Mouse (Mus musculus): Measurements from ENCODE around the gene Usp3.
A peak's percentile ranks its signal among the peaks of the same experiment; 100 is the strongest.

Usp3 gene

DNA sequence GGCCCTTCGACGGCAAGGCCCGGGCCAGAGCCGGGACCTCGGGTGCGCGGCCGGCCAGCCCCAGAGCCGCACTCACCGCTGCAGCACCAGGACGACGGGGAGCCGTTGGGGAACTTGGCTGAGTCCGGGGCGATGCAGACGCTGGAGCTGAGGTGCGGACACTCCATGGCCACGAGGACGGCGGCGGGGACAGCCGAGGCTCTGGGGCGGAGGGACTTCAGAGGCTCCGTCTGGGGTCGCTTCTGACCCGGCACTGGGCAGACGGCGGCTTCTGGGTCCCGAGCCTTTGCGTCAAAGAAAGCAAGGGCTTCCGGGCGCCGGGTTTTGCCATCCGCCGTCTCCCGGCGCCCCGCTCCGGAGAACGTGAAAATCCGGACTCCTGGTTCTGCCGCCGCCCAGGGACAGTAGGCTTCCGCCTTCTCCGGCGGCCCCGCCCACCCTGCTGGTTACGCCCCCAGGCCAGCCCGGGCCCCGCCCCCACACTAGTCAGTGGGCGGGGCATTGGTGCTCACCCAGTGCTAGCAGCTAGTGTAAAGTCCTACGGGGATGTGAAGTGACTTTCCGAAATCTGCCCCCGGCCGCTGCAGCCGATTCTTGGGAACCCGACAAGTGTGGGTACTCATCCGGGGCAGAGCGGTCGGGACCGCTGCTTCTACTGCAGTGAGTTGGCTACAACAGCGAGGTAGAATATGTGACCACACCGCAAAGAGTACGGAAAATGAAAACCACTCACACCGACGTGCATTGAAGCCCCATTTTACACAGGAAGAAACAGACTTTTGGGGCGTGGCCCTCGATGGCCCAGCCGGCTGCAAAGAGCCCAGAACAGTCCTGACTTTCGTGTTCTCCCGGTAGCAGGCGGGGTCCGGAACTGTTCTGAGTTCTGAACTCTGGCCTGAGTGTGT is at the start of gene Usp3:
Usp3 (minus strand) TSS at position 435 of the 905 bp plus-strand sequence.
- DNase-seq = peak; percentile 95

GRCm38 (mm10) chr9:66640491-66640890 is 47.5 kb upstream of the Usp3 start:
- no peak for DNase-seq

- DNase-seq = no peak
Measured at GRCm38 (mm10) chr9:66639626-66640025, 46.7 kb upstream of the Usp3 start.

- no peak for DNase-seq
Measured at GRCm38 (mm10) chr9:66632441-66632840, 39.5 kb upstream of the Usp3 start.

GRCm38 (mm10) chr9:66630931-66631330 is 38.0 kb upstream of the Usp3 start:
- peak; percentile 25 for DNase-seq

DNA sequence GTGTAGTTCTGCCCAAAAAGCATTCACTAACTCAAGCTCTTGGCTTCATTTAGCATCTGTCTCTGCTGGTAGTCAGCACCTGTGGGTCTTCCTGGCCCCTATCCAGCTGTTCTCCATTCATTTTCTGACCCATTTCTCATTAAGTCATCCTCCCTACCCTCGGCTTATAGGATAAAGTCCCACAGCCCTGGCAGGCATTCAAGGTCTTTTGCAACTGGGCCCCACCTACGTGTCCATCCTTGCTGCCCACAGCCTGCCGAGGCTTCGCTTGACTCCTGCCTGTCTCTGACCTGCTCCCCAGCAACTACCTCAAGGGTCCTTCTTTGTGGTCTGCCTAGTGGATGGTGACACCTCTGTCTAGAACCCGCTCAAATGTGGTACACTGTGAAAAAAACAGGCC is 33.7 kb upstream of the Usp3 start:
- DNase-seq = peak; percentile 55

GRCm38 (mm10) chr9:66625974-66626530 is 33.1 kb upstream of the Usp3 start:
- peak; percentile 74 for DNase-seq

DNA sequence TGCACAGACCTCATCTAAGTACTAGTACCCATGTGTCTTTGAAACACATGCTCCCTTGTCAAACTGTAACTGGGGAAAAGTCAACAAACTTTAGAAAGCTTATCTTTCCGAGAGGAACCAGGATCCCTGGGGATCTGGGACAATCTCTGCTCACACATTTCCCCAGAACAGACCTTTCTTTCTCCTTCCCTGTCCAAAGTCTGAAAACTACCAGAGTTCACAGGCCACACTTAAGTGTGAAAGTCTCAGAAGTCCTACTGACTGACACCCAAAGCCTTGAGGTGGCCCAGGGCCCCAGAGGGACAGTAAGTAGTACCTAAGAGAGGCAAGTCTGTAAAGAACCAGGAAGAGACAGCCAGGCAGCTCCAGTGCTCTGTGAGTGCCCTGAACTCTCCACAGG is 31.9 kb upstream of the Usp3 start:
- no peak for DNase-seq

DNA sequence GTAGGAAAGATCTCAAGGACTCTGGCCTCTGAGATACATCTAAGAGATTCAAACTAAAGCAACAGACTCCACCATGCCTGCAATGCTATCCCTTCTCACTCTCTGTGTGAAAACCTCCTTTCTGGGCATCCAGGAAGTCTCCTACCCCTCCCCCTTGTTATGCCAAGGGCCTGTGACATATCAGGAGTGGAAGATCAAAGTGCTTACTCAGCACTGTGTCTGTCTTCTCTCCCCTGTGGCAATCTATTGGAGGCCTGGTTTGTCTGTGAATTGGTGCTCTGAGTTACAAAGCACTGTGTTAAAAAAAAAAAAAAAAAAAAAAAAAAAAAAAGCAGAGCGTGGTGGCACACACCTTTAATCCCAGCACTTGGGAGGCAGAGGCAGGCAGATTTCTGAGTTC is 30.7 kb upstream of the Usp3 start:
- DNase-seq = no peak

DNA sequence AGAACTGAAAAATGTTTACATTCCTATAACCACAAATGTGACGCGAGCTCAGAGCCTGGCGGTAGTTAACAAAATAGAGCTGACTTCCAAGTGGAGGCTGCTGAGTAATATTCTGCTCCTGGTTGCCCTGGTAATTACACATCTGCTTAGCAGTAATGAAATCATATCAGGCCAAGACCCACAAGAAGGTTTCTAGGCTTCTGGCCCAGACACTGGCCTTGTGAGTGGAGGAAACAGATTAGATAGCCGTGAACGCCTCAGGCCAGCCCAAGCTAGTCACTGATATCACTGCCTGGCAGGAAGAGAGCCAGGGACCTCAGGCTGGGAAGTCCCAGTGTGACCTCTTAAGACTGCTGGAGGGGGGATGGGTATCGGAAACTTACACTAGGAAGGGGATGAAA is 27.6 kb upstream of the Usp3 start:
- peak; percentile 80 for DNase-seq

GRCm38 (mm10) chr9:66620055-66620454 is 27.1 kb upstream of the Usp3 start:
- DNase-seq = no peak

DNA sequence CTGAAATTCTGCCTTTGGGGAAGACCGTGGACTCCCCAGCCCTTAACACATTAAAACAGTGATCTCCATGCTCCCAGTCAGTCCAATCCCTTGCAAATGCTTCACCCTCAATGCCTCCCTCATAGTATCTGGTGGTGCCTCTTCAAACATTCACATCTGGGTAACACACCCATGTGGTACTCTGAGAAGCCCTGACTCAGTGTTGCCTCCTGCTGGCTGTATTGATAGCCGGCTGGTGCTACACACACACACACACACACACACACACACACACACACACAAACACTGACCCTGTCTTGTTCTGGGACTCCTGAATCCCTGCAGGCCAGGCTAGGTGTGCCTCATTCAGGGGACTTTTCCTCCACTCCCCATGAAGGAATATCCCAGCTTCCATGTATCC is 24.9 kb upstream of the Usp3 start:
- no peak for DNase-seq

DNA sequence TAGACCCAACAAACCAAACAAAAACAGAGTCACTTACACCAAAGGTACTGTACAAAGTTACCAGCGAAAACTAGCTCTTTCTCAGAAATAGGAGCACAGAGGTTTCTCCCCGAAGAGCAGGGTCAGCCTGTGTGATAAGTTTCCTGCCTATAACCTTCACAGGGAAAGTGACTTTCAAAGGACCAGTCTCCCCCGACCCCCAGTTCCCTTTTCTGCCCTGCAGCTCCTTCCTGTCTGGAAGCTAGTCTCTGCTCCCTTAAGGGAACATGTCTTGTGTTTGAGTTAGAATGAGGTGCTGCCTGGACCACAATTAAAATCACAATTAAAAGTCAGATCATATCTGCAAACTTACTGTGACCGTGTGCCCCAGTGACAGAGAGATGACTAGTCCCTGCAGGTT is 23.9 kb upstream of the Usp3 start:
- DNase-seq = no peak

DNA sequence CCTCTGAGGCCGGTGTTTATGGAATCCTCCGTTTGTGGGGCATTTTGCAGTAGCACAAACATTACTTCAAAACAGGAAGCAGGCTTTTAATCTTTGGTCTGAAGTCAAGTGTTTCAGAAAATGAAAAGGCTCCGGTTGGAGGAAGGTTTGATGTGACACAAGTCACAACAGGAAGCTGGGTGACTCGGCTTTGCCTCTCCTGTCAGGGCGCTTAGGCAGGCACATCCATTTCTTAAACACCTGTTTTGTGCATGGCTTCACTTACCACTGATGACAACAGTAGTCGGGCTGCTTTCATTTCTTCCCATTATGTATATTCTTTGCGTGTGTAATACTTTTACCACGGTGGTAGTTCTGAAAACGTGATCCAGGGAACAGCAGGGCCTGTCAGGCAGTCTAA is 22.2 kb upstream of the Usp3 start:
- DNase-seq = no peak

DNA sequence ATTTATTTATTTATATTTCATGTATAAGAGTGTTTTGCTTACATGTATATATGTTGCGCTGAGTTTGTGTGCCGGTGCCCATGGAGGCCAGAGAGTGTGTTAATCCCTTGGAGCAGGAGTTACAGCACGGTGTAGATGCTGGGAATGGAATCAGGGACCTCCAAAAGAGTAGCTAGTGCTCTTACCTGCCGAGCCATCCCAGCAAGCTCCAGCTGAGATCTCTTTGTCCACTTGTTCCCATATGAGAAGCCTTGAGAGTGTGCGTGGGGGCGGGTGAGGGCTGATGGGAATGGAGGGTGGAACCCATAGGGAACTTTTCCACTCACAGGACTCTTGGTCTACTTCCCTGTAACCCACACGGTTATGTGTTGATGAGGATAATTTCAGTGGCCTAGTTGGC is 21.6 kb upstream of the Usp3 start:
- no peak for DNase-seq

DNA sequence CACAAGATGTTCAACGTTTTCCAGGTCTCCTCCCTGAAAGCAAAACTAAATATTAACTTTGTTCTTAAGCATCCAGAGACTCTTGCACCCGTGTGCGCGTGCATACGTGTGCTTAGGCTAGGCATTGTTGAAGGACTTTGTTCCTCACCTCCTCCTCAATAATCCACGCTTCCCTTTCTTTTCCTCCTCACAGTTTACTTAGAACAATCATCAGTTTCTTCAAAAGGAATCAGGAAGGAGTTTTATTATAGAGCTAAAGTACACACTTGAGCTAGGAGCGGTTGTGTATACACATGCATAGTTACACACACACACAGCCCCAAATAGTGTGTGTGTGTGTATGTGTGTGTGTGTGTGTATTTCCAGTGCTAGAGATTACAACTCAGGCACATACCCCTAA is 20.7 kb upstream of the Usp3 start:
- no peak for DNase-seq

DNA sequence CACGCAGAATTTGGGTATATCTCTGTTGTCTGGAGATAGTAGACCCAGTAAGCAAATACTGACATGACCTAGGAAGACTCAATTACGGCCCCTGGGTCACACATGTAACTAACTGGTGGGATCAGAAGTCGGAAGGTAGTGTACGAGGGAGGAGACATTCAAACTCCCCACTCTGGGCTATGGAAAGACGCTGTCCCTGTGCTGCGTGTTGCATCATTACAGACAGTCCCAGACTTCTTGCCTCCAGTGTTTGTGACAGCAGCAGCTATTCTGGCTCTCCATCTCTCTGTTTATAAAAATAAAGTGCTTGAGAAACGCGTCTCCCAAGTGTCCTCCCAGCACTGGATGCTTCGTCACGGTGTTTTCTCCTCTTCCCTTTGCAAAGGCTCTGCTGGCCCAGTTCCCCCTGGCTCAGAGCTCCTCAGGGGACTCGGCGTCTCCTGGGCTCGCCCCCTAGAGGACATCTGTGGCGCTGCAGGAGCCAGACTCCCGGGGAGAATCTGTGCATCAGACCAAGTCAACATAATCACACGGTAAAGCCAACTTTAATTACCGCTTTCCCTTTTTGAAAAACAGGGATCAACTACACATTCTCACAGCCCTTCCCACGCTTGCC is 18.6 kb upstream of the Usp3 start:
- DNase-seq = peak; percentile 92

DNA sequence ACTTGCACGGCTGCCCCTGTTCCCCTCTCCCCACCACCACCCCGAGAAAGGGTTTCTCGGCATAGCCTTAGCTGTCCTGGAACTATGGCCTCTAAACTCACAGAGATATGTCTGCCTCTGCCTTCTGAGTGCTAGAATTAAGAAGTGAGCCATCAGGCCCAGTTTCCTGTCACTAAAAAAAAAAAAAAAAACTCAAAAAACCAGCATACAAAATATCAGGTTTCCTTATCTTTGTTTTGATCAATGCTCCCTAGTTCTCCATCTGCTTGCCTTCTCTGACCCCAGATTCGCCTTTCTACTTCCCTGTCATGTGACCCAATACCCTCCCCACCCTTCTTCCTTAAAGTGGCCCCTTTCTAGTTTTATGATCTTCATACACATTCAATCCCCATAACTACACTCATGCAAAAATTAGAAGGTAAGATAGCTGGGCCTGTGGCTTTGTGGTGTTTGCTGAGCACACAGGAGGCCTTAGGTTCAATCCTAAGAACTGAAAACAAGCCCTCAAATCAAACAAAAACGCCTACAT is 15.9 kb upstream of the Usp3 start:
- DNase-seq = no peak

DNA sequence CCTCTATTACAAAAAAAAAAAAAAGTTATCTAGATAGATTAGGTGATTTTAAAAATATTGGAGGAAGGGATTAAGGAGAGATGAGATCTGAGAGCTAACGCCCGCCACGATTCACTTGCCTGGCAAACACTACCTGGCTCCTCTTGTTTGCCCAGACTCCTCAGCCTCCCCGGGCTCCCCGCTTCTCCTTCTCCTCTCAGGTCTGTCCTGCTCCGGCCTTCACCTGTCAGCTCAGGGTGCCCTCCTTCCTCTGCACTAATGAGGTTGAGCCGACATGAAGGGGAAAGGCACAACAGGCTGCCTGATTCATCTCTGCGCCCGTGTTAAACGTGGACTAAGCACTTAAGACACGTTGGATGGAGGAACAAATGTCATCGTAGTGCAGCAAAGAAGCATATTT is 13.9 kb upstream of the Usp3 start:
- DNase-seq = no peak

DNA sequence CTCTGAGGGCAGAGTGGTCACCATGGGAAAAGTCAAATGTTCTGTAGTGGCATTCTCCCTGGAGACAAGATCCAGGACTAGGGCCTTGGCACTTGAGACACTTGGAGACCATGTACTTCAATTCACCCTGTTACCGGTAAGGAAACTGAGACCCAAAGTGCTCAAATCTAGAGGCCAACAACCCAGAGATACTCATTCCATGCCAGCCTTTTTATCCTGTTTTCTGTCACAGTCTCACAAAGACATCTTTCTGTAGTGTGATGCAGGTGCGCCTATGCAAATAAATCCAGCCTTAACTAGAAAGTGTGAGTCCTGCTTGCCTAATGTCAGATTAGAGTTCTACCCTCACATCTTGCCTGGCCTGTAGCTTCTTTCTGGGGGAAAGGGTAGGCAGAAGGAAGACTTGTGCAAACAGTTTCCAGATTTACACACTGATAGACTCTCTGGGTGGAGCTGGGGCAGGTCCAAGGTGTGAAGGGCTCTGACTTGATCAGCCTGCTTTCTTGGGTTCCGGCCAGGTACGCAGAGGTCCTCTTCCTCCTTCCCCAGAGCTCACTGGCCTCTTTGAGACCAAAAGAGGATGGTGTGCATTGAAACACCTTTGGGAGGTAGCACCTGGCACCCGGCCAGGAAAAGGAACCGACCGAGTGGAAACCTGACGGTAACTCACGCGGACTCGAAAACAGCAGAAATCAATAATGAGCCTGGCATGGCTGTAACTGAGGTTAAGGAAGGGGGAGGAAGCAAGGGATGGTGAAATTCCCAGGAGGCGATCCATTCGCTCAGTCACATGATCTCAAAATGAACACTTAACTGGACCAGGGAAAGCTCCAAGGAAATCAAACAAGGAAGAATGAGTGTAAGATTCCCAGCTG is 13.2 kb upstream of the Usp3 start:
- DNase-seq = peak; percentile 74

DNA sequence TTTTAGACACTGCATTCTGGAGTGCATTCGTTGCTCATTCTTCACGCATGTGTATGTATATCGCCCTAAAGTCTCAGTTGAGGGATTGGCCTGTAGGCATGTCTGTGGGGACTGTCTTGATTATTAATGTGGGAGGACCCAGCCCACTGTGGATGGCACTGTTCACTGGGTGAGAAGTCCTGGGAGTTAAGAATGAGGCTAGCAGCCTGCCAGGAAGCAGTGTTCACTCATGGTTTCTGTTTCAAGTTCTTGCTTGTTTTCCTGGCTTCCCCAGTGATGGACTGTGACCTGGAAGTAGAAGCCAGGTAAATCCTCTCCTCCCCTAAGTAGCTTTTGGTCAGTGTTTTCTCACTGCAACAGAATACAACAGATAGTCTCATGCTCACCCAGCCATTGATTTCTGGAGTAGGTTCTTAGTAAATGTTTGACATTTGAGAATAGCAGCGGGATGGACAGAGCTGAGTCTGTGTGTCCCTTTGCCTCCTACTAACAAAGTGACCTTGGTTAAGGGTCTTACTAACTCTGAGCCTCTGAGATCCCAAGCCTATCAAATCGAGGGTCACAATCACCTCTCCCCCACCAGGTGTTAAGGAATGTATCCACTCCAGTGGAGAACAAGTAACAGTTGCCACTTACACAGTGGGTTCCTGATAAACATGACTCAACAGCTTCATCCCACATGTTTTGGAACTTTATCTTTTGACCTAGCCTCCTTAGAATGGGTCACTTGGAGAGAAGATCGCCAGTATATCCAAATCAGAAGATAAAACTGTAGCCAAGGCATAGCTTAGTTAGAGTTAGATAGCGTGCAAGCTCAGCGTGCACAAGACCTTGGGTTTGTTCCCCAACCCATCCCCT is 11.6 kb upstream of the Usp3 start:
- no peak for DNase-seq

- no peak for DNase-seq
Measured at GRCm38 (mm10) chr9:66603907-66604306, 11.0 kb upstream of the Usp3 start.

Data from lung, postnatal 36 days (tissue).